Mouse (Mus musculus): Measurements from ENCODE around the gene Clec1a. TPM values are rescaled to one million over a fixed set of nuclear protein-coding genes. Genes with fewer than 3 reads are reported as not detected.
"Not testable (repeated sequence)": the region's sequence is repeated elsewhere in the genome, so short reads cannot be mapped to it uniquely, and the experiment has no call there.

Gene Clec1a
- polyA plus RNA-seq (2012; rRNA removed) = 1.2 and 2.3 TPM in 2 replicates

GRCm38 (mm10) chr6:129451411-129452039 is at the start of gene Clec1a:
Clec1a (minus strand) TSS chr6:129452000.
- no peak for DNase-seq (ENCODE audit: low read depth)

- not testable (repeated sequence) for DNase-seq (ENCODE audit: low read depth)
These were observed 47.7 kb upstream of the Clec1a start for GRCm38 (mm10) chr6:129499516-129499915.

- DNase-seq (ENCODE audit: low read depth) = no peak
These were observed 45.8 kb upstream of the Clec1a start for GRCm38 (mm10) chr6:129497345-129498218.

- no peak for DNase-seq (ENCODE audit: low read depth)
These were observed 43.1 kb upstream of the Clec1a start for GRCm38 (mm10) chr6:129494924-129495323.

GRCm38 (mm10) chr6:129480089-129480958 is 28.5 kb upstream of the Clec1a start:
- DNase-seq (ENCODE audit: low read depth) = no peak

GRCm38 (mm10) chr6:129476404-129477126 is 24.8 kb upstream of the Clec1a start:
- no peak for DNase-seq (ENCODE audit: low read depth)

- no peak for DNase-seq (ENCODE audit: low read depth)
These were observed 20.8 kb upstream of the Clec1a start for GRCm38 (mm10) chr6:129472627-129473026.

- DNase-seq (ENCODE audit: low read depth) = no peak
These were observed 19.6 kb upstream of the Clec1a start for GRCm38 (mm10) chr6:129471386-129471785.

- DNase-seq (ENCODE audit: low read depth) = no peak
These were observed 2.1 kb downstream of the Clec1a start for GRCm38 (mm10) chr6:129449743-129450142.

- no peak for DNase-seq (ENCODE audit: low read depth)
These were observed 13.8 kb downstream of the Clec1a start for GRCm38 (mm10) chr6:129438033-129438432.

- no peak for DNase-seq (ENCODE audit: low read depth)
These were observed 15.8 kb downstream of the Clec1a start for GRCm38 (mm10) chr6:129436025-129436424.

GRCm38 (mm10) chr6:129434239-129434638 is 17.6 kb downstream of the Clec1a start:
- no peak for DNase-seq (ENCODE audit: low read depth)

- DNase-seq (ENCODE audit: low read depth) = no peak
These were observed 24.5 kb downstream of the Clec1a start for GRCm38 (mm10) chr6:129427281-129427680.

- no peak for DNase-seq (ENCODE audit: low read depth)
These were observed 26.0 kb downstream of the Clec1a start for GRCm38 (mm10) chr6:129425812-129426211.

- DNase-seq (ENCODE audit: low read depth) = no peak
These were observed 26.6 kb downstream of the Clec1a start for GRCm38 (mm10) chr6:129425217-129425616.

GRCm38 (mm10) chr6:129423734-129424072 is 28.1 kb downstream of the Clec1a start:
- no peak for DNase-seq (ENCODE audit: low read depth)

GRCm38 (mm10) chr6:129423040-129423733 is 28.6 kb downstream of the Clec1a start:
- DNase-seq (ENCODE audit: low read depth) = no peak

- DNase-seq (ENCODE audit: low read depth) = no peak
These were observed 29.5 kb downstream of the Clec1a start for GRCm38 (mm10) chr6:129422311-129422710.

- DNase-seq (ENCODE audit: low read depth) = no peak
These were observed 37.6 kb downstream of the Clec1a start for GRCm38 (mm10) chr6:129414177-129414576.

- DNase-seq (ENCODE audit: low read depth) = no peak
These were observed 43.2 kb downstream of the Clec1a start, which contains the start of gene Clec9a for GRCm38 (mm10) chr6:129408562-129408961. Clec9a (plus strand) TSS chr6:129408862.

- DNase-seq (ENCODE audit: low read depth) = no peak
These were observed 44.5 kb downstream of the Clec1a start for GRCm38 (mm10) chr6:129407324-129407723.
